Mouse (Mus musculus) heart, postnatal 14 days (tissue): Measurements from ENCODE around the gene Crip1. TPM values are rescaled to one million over a fixed set of nuclear protein-coding genes. Genes with fewer than 3 reads are reported as not detected.

Experiments
- DNase-seq, 2 experiments: peaks; one replicate each; pipeline ENCODE4 v3.0.0; 2021 to 2022
- intact Hi-C: fragments of 180-260 bp; cut with DNase I; formaldehyde crosslinking; loops from one replicate; pipeline ENCODE4 v1.15.1; 2025
- long read RNA-seq, 2 experiments: library from polyadenylated mRNA; stranded (forward); transcript quantifications; one replicate each; pipeline ENCODE4 v2.0.0; 2021
- total RNA-seq, 2 experiments: library from RNA; stranded (reverse); gene quantifications; 2 replicates each; pipeline ENCODE4 v1.2.3; 2021

Crip1 gene
- total RNA-seq = 100 to 1,000 TPM; 198 to 224 TPM
- long read RNA-seq, experiment 1, transcript Crip1-201 (5 exons, 445 nt) = major isoform, 113 of 116 reads
- long read RNA-seq, experiment 1, partial matches to known transcripts = 0 of 116 reads
- long read RNA-seq, experiment 1, other reads (novel, unspliced or antisense) = 0 of 116 reads
- long read RNA-seq, experiment 2, transcript Crip1-201 (5 exons, 445 nt) = major isoform, 137 of 139 reads
- long read RNA-seq, experiment 2, partial matches to known transcripts = 1 of 139 reads
- long read RNA-seq, experiment 2, other reads (novel, unspliced or antisense) = 0 of 139 reads

DNA sequence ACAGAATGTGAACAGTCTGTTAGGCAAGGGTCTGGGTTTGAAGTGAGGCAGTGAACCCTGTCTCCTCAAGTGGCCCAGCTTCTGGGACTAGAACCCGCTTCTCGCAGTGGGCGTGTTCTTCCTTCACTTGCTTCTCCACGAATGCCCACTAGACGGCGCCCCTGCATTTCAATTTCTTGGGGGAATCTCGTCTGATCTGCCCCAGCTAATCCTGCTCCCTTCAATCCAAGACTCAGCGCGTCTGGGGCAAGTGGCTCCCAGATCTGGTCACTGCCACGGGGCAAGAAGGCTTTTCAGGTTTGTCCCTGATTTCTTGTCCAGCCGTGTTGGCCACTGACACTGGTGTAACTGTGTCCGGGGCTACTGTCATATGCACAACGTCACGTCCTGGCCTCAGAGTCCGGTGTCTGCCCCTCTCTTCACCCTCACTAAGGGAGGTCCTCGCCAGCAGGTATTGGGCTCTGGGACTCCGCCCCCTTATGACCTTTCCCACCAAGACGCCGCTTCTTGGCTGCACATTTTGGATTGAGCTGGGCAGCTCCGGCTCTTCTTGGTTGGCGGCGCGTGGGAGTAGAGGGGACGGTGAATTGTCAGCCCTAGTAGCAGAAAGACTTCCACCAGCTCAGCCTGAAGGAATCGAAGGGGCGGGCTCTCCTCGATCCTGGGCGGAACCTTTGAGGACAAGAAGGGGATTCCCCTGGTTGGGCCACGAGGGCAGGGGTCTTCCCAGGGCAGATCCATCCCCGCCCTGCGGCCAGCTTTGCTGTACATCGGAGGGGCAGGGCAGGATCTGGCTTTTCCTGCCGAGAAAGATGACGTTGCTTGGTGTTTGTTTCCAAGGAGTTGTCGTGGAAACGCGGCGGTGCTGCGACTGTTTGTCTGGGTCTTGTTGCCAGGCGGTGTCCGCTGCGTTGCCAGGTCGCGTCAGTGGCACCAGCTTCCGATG is at the start of gene Crip1:
Crip1 (plus strand) TSS at position 205 of the 946 bp plus-strand sequence.
- intact Hi-C loops = no loop called here
- DNase-seq = peak; percentile 86 to 92

DNA sequence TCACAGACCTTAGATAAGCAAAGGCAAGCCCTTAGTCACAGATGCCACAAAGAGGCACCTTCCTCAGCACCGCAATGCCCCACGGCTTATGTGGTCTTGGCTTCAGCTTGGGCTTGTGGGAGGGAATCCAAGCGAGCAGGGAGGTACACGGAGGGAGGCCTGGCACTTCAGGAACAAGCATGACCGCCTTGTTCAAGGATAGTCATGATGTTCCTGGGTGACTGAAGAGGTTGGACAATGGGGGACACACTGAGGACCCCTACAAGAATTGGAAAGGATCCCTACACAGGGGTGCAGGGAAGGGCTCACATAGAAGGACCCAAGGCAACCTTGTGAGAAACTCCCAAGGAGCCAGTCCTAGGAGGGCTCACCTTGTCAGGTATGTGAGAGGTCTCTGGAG is 49.1 kb upstream of the Crip1 start:
- intact Hi-C loops = no loop called here
- DNase-seq = no peak

DNA sequence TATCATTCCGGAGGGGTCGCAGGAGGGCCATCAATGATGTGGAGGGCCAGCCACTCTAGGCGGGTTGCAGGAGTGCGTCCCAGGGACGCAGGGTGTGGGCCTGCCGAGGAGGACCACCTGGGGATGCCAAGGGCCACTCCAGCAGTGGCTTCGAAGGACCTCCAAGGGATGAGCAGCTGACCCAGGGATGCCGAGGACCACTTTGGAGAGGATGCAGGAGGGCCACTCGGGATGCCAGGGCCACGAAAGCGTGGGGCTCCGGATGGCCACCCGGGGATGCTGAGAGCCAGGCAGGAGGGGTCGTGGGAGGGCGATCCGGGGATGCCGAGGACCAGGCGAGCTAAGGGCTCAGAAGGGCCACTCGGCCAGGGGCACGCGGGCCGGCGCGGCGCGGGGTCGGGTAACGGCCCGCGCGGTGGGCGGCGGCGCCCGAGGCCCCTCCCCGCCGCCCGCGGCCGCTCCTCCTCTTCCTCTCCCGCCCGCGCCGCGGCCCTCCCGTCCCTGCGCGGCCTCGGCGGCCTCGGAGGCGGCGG is 48.3 kb upstream of the Crip1 start, which contains the start of gene Mta1:
Mta1 (plus strand) TSS at position 530 of the 533 bp plus-strand sequence.
- intact Hi-C loops = no loop called here
- peak; percentile 70 to 78 for DNase-seq

- peak; percentile 30 to 48 for DNase-seq
- intact Hi-C loops = no loop called here
These were observed 47.5 kb upstream of the Crip1 start for GRCm38 (mm10) chr12:113098530-113099151.

- intact Hi-C loops = loop anchor here (2.0 kb wide), 1 partner anchor 95 kb away; no protein-coding TSS in a partner anchor
- DNase-seq = no peak
These were observed 46.5 kb upstream of the Crip1 start for GRCm38 (mm10) chr12:113099470-113100237.

DNA sequence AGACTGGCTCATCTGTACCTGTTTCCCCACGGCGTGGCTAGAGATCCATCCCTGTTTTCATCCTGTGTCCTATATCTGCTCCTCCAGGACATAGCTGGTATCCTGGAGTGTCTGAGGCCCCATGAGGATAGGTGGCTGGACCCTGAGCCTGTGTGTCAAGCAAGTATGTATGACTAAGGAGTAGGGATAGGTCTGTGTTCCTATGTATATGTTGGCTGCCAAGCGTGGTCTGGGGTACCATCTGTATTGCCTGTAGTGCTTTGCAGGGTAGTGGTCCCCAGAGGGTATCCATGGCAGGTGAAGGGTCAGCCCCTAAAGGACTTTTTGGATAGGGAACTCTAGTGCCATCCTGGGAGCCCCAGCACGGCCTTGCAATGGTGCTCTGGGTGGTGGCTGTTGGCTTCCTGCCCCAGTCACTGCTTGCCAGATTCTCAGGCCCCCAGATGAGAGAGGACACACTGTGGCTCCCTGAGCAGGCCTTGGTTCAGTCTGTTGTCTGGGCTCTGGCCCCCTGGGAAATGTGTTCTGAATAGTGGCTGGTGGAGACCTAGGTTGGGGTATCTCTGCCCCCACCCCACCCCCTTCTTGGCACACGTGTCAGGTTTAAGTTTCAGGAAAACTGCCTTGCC is 45.6 kb upstream of the Crip1 start:
- intact Hi-C loops = loop anchor here (2.0 kb wide), 1 partner anchor 96 kb away; no protein-coding TSS in a partner anchor
- peak; percentile 56 to 69 for DNase-seq

DNA sequence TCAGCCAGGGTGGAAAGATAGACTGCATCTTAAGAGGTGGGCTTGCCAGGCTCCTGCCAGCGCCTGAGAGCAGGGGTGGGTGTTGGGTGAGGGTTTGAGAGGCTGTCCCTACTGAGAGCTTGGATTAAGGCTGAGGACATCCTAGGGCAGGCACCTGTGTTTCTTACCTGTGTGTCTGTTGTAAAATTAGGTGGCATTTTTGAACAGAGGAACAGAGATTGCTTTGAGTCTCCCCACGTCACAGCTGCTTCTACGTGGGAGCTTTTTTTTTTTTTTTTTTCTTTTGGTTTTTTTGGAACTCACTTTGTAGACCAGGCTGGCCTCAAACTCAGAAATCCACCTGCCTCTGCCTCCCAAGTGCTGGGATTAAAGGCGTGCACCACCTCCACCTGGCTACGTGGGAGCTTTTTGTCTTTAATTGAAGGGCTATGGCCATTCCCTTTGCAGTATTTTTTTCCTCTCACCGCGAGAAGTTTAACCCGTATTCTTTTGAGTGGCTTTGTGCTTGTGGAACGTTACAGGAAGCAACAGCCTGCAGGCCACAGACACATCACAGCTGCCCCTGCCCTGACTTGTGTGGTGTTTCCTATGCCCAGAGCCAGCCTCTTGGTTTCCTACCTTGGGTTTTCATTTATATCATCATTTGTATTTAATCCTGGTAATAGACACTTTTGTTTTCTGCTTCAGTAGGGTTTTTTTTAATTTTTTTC is 44.7 kb upstream of the Crip1 start:
- intact Hi-C loops = loop anchor here (2.0 kb wide), 1 partner anchor 97 kb away; no protein-coding TSS in a partner anchor

DNA sequence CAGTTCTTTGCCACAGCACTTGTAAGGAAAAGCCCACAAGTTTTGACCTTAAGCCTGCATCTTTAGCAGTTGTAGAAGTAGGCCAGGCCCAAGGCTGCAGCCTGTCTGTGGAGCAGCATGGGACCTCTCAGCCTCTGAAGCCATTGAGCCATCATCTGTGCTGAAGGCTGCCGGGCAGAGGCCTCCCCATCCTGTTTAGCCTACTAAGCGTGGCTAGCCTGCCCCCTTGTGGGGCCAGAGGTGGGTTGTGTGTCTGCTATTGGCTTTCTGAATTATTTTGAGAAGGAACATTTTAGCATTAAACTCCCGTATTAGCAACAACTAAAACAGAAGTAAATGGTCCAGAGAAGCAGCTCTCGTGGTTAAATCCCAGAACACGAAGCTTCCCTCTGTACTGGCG is 43.7 kb upstream of the Crip1 start:
- intact Hi-C loops = no loop called here
- peak; percentile 70 to 74 for DNase-seq

More for the DNA sequence above, 44.7 kb upstream of the Crip1 start:
- DNase-seq = no peak

DNA sequence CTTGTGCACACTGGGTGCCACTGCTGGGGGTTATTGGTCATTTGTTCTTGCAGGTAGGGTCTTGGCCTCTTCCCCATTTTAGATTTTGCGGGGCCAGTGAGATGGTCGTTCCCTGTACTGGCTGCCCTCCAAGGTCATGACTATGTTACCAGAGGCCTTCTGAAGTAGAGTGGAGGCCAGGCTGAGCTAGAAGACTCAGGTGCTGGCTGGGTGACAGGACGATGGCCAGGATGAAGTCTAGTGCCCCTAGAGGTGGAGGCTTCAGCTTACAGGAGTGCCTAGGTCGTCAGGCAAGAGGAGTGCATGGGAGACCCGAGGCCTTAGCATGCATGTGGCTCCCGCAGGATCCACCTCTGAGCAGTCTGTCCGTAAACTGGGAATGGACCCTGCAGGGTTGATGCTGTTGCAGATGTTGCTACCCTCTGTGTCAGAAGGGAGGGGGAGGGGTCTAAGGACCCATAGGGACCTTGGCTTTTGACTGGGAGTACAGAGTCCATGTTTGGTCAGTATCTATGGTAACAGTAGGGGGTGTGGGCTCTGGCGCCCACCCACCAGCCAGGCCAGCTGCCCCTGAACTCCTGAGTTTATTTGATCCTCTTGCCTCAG is 42.2 kb upstream of the Crip1 start:
- no peak for DNase-seq
- intact Hi-C loops = no loop called here

DNA sequence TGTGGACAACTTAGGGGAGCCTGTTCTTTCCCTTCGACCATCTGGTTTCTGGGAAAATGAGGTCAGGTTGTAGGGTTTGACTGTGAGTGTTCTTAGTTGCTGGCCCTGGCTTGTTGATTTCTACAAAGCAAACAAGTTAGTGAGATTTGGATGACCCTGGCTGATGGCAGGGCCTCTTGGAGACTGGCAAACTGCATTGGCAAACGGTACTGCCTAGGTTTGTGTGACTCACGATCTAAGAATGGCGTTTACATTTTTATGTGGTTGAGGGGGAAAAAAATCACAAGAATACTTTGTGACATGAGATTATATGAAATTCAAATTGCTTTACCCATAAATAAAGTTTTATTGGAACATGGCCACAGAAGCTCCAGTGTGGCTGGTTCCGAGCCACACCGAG is 39.7 kb upstream of the Crip1 start:
- DNase-seq = no peak

DNA sequence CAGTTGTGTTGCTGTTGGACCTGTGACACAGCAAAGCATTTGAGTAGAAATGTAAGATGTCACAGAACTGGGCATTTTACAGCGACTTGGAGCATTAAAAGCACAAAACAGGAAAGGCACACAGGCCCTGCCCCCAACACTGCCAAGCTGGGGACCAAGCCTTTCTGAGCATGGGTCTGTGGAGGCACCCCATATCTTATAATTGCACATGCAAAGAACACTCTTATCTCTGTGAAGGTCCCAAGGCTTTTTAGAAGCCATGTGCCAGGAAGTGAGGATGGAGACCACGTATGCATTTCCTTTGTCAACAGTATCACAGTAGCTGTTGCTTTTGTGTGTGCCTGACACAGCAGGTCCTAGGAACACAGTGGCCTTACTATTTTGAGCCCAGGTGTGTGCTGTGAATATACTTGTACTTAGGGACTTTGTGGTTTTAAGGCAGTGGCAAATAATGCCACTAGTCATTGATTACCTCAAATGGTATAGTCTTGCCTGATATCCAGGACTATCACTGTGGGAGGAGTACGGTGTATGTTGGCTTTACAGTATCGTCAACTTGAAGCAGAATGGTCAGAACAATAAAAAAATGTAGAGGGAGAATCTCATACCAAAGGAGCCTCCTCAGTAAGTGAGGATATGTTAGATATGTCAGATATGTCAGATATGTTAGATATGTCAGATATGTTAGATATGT is 38.5 kb upstream of the Crip1 start:
- no peak for DNase-seq
- intact Hi-C loops = no loop called here

More for the DNA sequence above, 39.7 kb upstream of the Crip1 start:
- intact Hi-C loops = no loop called here

GRCm38 (mm10) chr12:113108528-113109283 is 37.4 kb upstream of the Crip1 start:
- intact Hi-C loops = no loop called here
- DNase-seq = no peak

- intact Hi-C loops = no loop called here
- no peak for DNase-seq
These were observed 36.3 kb upstream of the Crip1 start for GRCm38 (mm10) chr12:113109801-113110200.

- DNase-seq = no peak
- intact Hi-C loops = no loop called here
These were observed 32.0 kb upstream of the Crip1 start for GRCm38 (mm10) chr12:113114141-113114540.

- intact Hi-C loops = no loop called here
- no peak for DNase-seq
These were observed 31.1 kb upstream of the Crip1 start for GRCm38 (mm10) chr12:113114856-113115538.
